Mouse (Mus musculus) spleen, adult 2 months (tissue): Measurements from ENCODE around the gene Smg6.

ENCODE experiments used
- CTCF ChIP-seq: fragments of 200-500 bp; IDR thresholded peaks from 2 replicates; pipeline ENCODE4 v1.5.1; 2011; ENCODE audit warnings: mild to moderate bottlenecking, inconsistent platforms; ENCODE audit not compliant: insufficient read depth, insufficient read length, insufficient replicate concordance; ENCODE audit errors: extremely low read depth
- POLR2A ChIP-seq: fragments of 200-500 bp; IDR thresholded peaks from 2 replicates; pipeline ENCODE4 v1.6.1; 2011; ENCODE audit warnings: low read depth, low read length, inconsistent platforms

DNA sequence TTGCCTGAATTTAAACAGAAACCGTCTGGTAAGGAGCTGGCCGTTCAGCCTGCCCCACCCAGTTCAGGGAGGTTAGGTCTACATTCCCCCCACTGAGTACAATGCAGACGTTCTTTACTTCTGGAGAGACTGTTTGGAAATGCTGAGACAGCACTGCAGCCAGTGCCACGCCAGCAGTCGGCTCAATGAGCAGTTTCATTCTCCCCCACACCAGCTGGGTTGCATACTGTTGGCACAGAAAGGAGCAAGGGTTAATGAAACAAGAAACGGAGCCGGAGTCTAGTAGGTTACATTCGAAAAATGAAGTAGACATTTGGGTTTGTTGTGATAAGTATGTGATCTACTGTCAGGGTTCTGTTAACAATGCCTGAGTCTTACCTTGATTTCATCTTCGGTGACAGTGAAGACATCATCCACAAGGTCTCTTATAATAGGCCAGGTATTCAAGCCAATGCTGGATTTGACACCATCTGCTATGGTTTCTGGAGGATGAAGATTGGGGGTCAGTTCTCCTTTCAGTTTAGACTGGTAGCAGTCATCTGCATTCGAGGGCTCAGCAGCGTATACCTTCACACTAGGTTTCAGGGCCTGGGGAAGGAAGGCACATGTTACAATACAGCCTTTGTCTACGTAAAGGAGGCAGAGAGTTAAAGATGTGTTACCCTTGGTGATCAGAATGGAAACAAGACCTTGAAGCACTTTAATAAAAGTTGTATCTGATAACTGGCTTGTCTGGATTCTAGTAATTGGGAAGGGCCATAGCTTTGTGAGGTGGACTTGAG lies 16.8 kb upstream of the Smg6 start:
- TF ChIP-seq CTCF = no peak
- TF ChIP-seq POLR2A = no peak
